Mouse (Mus musculus): ENCODE measurements around the gene Rab44.

- TF ChIP-seq POLR2A (IDR thresholded peaks at IDR 0.05; ENCODE audit: low read depth, low read length) (no peak), CTCF (IDR thresholded peaks at IDR 0.05; ENCODE audit: borderline replicate concordance, insufficient read depth, low read length) (no peak)
Measured at GRCm38 (mm10) chr17:29155355-29156135, 41.6 kb downstream of the Rab44 start.
